Mouse (Mus musculus) ES-Bruce4 (cell line): Measurements from ENCODE around the gene Ttc28. TPM values are rescaled to one million over a fixed set of nuclear protein-coding genes. Genes with fewer than 3 reads are reported as not detected.

Experiments
- H3K27ac ChIP-seq: 2 replicates; pipeline ENCODE4 v1.5.1; 2012; ENCODE audit warnings: low read length, inconsistent platforms; ENCODE audit not compliant: insufficient read depth
- H3K27me3 ChIP-seq: 2 replicates; pipeline ENCODE4 v1.6.1; 2012; ENCODE audit warnings: mild to moderate bottlenecking, low read length, inconsistent platforms; ENCODE audit not compliant: control insufficient read depth, poor library complexity, insufficient read depth, severe bottlenecking
- H3K36me3 ChIP-seq: 2 replicates; pipeline ENCODE4 v1.6.1; 2012; ENCODE audit warnings: inconsistent platforms, mild to moderate bottlenecking, low read length, moderate library complexity; ENCODE audit not compliant: control insufficient read depth, poor library complexity, insufficient read depth, severe bottlenecking
- H3K4me1 ChIP-seq: one replicate; pipeline ENCODE4 v1.8.1; 2011; ENCODE audit warnings: low read length; ENCODE audit not compliant: control insufficient read depth, insufficient read depth
- H3K4me3 ChIP-seq: 2 replicates; pipeline ENCODE4 v1.5.1; 2011; ENCODE audit warnings: low read depth, mild to moderate bottlenecking, low read length
- H3K9ac ChIP-seq: 2 replicates; pipeline ENCODE4 v1.6.1; 2012; ENCODE audit warnings: low read depth, mild to moderate bottlenecking, inconsistent platforms; ENCODE audit not compliant: poor library complexity, severe bottlenecking
- H3K9me3 ChIP-seq: replicated peaks from 2 replicates; pipeline ENCODE4 v1.6.1; 2012; ENCODE audit warnings: mild to moderate bottlenecking, low read length, inconsistent platforms; ENCODE audit not compliant: control insufficient read depth, poor library complexity, insufficient read depth, severe bottlenecking
- CTCF ChIP-seq: IDR thresholded peaks from one replicate; pipeline ENCODE4 v1.8.1; 2011; ENCODE audit warnings: low read depth, low read length
- EP300 ChIP-seq: IDR thresholded peaks from 2 replicates; pipeline ENCODE4 v1.6.1; 2011; ENCODE audit warnings: low read depth, low read length; ENCODE audit not compliant: insufficient read depth
- POLR2A ChIP-seq: IDR thresholded peaks from one replicate; pipeline ENCODE4 v1.8.1; 2011; ENCODE audit warnings: low read length; ENCODE audit not compliant: insufficient read depth
- polyA plus RNA-seq: library from polyadenylated mRNA; stranded (reverse); fragments of >200 nt; gene quantifications from 2 replicates; pipeline ENCODE4 v1.2.4, GENCODE M21; 2011; ENCODE audit warnings: low read depth; ENCODE audit not compliant: missing spikeins, insufficient read depth, insufficient read length

The Ttc28 gene
- polyA plus RNA-seq, 1 experiment, result 2.5 TPM

DNA sequence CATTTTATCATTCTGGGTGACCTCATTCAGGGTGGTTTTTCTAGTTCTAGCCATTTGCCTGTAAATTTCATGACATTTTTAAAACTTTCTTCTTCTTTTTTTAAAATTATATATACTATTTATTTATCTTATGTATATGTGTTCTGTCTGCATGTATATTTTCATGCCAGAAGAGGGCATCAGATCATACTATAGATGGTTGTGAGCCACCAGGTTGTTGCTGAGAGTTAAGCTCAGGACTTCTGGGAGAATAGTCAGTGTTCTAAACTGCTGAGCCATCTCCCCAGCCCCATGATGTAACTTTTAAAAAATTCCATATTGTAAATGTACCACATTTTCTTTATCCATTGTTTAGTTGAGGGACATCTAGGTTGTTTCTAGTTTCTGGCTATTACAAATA, 29.3 kb downstream of the Ttc28 start:
- H3K36me3 ChIP-seq, result no peaks in the 10 kb centered on the region
- no peaks in the 10 kb centered on the region for H3K9me3 ChIP-seq
- H3K27me3 ChIP-seq, result no peaks in the 10 kb centered on the region
- H3K4me3 ChIP-seq, result no peak overlapping the region
- no peak overlapping the region for H3K9ac ChIP-seq
- H3K27ac ChIP-seq, result no peak overlapping the region
- TF ChIP-seq POLR2A (no peak), CTCF (no peak), EP300 (no peak)
- H3K4me1 ChIP-seq, result no peaks in the 10 kb centered on the region

DNA sequence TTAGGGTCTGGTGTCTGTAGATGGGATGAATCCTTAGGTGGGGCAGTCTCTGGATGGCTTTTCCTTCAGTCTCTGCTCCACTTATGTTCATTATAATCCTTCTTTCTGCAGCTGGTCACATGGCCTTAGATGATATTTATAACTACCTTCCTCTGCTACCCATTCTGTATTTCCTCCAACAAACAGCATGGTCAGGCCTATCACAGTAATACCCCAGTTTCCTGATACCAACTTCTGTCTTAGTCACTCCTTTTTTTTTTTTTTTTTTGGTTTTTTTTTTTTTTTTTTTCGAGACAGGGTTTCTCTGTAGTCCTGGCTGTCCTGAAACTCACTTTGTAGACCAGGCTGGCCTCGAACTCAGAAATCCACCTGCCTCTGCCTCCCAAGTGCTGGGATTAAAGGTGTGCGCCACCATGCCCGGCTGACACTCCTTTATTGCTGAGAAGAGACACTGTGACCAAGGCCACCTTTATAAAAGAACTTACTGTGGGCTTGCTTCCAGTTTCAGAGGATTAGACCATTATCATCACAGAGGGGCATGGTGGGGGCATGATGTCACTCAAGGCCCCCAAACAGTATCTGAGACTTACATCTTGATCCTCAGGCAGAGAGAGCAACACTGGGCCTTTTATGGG, 30.5 kb downstream of the Ttc28 start:
- Histone ChIP-seq H3K27me3 (no peaks in the 10 kb centered on the region), H3K36me3 (no peaks in the 10 kb centered on the region), H3K9ac (no peak overlapping the region), H3K4me1 (no peaks in the 10 kb centered on the region), H3K9me3 (no peaks in the 10 kb centered on the region), H3K4me3 (no peak overlapping the region), H3K27ac (no peak overlapping the region)
- TF ChIP-seq CTCF, result no peak
- no peak for TF ChIP-seq EP300
- no peak for TF ChIP-seq POLR2A

DNA sequence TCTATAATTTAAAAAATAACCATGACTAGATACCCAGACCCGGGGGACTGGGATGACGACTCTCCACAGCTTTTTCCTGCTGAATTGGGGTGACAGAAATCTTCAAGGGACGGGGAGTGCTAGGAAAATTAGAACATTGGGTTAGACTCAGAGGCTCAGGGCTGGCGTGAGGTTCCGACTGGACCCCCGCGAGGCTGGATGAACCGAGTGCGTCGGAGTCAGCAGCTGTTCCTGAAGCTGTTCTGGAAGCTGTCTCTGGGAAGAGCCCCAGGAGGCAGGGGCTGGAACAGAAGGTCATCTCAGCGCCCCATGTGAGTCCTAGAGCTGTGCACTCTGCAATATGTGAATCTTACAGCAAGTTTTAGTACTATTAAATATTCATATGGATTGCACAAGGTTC, 35.3 kb downstream of the Ttc28 start:
- no peak for TF ChIP-seq POLR2A
- no peak for TF ChIP-seq EP300
- no peak for TF ChIP-seq CTCF
- no peak overlapping the region for H3K27ac ChIP-seq
- H3K27me3 ChIP-seq, result no peaks in the 10 kb centered on the region
- no peaks in the 10 kb centered on the region for H3K4me1 ChIP-seq
- H3K9me3 ChIP-seq, result no peaks in the 10 kb centered on the region
- H3K9ac ChIP-seq, result no peak overlapping the region
- H3K4me3 ChIP-seq, result no peak overlapping the region
- H3K36me3 ChIP-seq, result no peaks in the 10 kb centered on the region

DNA sequence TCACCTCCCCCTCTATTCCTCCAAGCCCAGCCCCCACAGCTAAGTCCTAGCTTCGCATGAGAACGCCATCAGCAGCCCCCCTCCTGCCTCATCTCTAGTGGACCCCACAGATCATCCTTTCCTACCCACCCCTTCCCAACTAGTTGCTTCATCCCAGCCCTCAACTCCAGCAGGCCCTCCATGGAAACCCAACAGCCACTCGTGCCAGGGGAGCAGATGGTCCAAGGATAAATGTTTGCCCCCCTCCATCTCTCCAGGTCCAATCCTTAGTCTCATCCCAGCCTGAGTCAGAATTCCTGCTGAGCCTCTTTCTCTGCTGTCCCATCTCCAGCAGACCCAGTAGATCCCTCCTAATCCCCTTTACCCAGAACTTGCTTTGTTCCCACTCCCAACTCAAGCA, 36.6 kb downstream of the Ttc28 start:
- Histone ChIP-seq H3K9ac (no peak overlapping the region), H3K4me1 (no peaks in the 10 kb centered on the region), H3K27me3 (no peaks in the 10 kb centered on the region), H3K4me3 (no peak overlapping the region), H3K9me3 (no peaks in the 10 kb centered on the region), H3K27ac (no peak overlapping the region), H3K36me3 (no peaks in the 10 kb centered on the region)
- TF ChIP-seq POLR2A, result no peak
- TF ChIP-seq CTCF, result no peak
- TF ChIP-seq EP300, result no peak

DNA sequence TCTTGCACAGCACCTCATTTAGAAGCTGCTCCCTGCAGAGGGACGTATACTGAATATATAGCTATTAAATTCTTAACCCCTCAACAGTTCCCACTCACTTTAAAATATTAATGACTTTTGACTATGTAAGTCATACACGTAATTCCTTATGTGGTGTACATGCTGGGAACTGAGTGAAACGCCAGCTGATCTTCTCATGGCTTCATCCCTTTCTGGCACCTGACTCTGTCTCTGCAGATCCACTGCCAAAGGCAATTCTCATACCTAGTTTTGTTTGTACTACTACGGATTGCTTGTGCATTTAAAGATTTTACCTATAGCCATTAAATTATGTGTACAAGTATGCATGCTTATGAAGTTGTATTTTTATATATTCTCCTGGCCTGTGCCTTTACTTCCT, 39.9 kb downstream of the Ttc28 start:
- no peaks in the 10 kb centered on the region for H3K9me3 ChIP-seq
- H3K4me3 ChIP-seq, result no peak overlapping the region
- no peak overlapping the region for H3K27ac ChIP-seq
- H3K36me3 ChIP-seq, result no peaks in the 10 kb centered on the region
- H3K27me3 ChIP-seq, result no peaks in the 10 kb centered on the region
- no peaks in the 10 kb centered on the region for H3K4me1 ChIP-seq
- TF ChIP-seq EP300 (no peak), CTCF (no peak), POLR2A (no peak)
- H3K9ac ChIP-seq, result no peak overlapping the region

DNA sequence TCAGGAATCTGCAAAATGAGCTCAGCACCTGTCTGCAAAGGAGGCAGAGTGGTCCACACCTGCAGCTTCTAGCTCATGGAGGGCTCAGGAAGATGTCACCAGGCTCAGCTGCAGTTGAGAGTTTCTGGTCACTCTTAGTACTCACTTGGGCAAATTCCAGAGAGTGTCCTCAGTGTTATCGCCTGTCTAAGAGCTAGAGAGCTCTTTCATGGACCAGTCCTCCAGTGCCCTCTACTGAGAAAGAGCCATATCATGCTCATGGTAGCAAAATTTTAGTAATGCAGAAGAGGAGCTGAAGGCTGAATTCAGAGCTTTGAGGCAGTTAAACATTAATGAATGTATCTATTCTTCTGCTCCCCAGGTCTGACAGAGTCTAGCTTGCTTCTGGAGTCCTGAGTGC, 43.7 kb downstream of the Ttc28 start:
- Histone ChIP-seq H3K27me3 (no peaks in the 10 kb centered on the region), H3K9ac (no peak overlapping the region), H3K27ac (no peak overlapping the region), H3K36me3 (no peaks in the 10 kb centered on the region), H3K4me1 (no peaks in the 10 kb centered on the region), H3K9me3 (no peaks in the 10 kb centered on the region), H3K4me3 (no peak overlapping the region)
- no peak for TF ChIP-seq CTCF
- TF ChIP-seq POLR2A, result no peak
- TF ChIP-seq EP300, result no peak
